Mouse (Mus musculus) monocyte, adult 2 months (primary cell): ENCODE results near the gene Tspear.
"Not testable (repeated sequence)": the region's sequence is repeated elsewhere in the genome, so short reads cannot be mapped to it uniquely, and the experiment has no call there.

ENCODE experiments used
- DNase-seq, 2 experiments: peaks; one replicate each; pipeline ENCODE4 v3.0.0; 2022; ENCODE audit warnings: low spot score in 2 of 2, low read depth in 1 of 2

Tspear gene

DNA sequence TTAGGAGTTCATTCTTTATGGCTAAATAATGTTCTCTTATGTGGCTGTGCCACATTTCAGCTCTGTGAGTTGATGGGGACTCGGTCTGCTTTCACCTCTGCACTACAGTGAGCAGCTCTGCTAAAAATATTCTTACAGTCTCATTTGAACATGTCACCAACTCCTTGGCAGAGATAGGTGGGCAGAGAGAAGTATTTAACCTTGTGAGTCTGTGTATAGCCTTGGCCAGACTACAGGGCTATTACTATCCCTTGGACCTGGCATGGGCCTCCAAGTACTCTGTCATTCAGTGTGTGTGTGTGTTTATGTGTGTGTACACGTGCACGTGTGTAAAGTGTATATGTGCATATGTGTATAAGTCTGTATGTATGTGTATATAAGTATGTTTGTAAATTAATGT, 97.0 kb downstream of the Tspear start:
- not testable (repeated sequence) for DNase-seq

DNA sequence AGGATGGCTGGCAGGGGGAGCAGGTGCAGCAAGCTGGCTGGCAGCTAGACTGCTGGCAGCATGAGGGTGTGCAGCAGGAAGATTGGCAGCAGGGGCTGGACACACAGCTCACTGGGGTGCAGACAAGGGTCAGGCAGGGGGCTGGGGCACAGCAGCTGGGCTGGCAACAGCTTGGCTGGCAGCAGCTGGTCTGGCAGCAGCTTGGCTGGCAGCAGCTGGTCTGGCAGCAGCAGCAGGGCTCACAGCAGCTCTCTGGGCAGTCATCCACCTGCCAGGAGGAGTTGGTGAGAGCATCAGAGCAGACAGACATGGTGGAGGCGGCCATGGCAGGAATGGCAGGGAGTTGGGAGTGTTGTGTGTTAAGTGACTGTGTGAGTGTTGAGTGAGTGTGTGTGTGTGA, 101.5 kb downstream of the Tspear start, which contains the start of gene Gm7137:
Gm7137 (minus strand) TSS at position 325 of the 400 bp plus-strand sequence.
- DNase-seq = not testable (repeated sequence)

DNA sequence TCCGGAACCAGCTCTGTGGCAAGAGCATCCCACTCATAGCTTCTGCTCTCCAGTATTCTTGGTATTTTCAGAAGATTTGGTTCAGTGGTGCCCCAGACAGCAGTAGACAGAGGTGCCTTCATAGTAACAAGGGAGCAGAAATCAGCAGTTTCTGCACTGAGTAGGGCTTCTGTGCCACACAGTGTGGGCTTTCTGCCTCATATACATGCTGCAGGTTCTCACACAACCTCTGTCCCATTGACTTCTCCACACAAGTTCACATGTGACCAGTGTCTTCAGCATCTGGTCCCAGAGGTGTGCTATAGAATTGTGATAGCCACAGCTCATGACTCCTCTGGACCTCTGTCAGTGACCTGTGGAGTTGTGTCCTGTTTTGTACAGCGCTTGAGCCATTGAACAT, 102.3 kb downstream of the Tspear start:
- DNase-seq = no peak

DNA sequence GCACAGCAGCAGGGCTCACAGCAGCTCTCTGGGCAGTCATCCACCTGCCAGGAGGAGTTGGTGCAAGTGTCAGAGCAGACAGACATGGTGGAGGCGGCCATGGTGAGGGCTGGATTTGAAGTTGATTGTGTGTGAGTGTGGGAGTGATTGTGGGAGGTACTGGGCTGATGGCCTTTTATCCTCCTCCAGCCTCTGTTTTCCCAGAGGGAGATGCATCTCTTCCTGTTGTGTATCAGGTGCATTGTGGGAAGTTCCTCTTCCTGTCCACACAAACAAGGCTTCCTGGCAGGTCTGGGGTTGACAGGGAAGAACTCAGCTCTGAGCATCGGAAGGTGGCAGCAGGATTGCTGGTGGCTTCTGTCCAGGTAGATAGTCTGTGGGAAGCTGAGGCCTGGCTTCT, 108.6 kb downstream of the Tspear start, which contains the start of gene Gm9639:
Gm9639 (minus strand) TSS at position 101 of the 400 bp plus-strand sequence.
- DNase-seq = no peak

DNA sequence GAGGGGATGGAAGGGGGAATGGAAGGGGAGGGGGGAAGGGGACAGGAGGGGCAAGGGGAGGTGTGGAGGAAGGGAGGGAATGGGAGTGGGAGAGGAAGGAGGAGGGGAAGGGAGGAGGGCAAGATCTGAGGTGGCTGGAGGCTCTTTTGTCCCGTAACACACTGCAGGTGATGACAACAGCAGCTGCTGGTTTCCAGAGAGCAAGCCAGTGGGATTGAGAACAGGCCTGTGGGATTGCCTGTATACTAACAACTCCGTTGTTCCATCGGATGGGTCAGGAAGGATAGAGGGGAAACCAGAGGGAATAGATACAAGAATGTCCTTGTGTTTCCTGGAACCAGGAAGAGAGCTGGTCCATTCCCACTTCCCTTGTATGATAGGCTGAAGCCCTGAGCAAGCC, 111.3 kb downstream of the Tspear start:
- DNase-seq = no peak

DNA sequence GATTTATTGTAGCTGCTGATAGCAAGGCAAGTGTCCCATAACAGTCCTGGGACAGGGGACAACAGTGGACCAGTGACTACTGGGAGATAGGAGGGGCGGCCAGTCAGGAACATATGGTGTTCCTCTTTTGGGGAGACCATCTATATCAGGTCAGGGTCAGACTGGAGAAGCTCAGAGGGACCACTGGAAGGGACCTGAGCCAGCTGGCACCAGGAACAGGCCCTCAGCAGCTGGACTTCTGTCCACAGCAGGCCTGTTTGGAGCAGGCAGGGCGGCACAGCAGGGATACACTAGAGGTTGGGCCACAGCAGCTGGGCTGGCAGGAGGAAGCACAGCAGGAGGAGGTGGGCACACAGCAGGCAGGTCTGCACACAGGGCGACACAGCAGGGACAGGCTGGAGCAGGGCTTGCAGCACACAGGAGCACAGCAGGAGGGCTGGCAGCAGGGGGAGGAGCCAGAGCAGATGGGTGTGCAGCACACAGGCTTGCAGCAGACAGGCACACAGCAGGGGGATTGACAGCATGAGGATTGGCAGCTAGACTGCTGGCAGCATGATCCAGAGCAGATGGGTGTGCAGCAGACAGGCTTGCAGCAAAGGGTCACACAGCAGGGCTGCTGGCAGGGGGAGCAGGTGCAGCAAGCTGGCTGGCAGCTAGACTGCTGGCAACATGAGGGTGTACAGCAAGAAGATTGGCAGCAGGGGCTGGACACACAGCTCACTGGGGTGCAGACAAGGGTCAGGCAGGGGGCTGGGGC, 112.0 kb downstream of the Tspear start:
- not testable (repeated sequence) for DNase-seq

DNA sequence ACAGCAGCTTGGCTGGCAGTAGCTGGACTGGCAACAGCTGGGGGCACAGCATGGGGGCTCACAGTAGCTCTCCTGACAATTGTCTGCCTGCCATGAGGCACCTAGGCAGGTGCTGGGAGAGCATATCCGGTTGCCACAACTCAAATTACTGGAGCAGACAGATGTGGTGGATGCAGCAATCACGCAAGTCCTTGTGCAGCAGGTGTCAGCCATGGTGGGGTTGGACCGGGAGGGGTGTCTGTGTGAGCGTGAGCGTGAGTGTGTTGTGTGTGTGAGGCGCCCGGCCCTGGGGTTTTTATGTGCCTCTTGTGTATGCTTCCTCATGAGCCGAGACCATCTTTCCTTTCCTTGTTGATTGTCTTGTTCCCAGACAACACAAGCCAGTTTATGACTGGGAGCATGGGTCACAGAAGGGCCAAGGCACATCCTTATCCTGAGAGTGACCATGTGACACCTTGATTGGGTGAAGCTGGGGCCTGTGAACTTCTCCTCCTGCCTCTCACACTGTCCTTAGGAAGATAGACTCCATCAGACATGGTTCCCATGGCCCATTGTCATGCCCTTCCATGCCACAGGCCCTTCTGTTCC, 112.6 kb downstream of the Tspear start, which contains the start of gene Gm19668:
Gm19668 (minus strand) TSS at position 213 of the 588 bp plus-strand sequence.
- DNase-seq = no peak

DNA sequence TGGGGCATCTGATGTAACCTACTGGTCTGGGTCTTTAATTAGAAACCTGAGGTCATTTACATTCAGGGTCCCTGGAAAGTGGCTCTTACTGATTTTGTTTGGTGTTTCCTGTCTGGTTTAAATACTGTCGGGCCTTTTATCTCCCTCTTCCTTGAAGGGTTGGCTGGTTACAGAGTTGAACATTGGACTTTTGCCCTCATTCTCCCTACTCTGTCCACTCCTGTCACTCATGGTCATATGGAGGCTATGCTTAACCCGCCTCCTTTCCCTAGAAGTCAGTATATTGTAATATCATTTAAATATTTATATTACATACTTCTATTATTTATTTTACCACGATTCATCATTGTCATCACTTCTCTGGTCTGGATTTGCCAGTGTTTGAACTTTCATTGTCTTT, 117.7 kb downstream of the Tspear start:
- no peak for DNase-seq

DNA sequence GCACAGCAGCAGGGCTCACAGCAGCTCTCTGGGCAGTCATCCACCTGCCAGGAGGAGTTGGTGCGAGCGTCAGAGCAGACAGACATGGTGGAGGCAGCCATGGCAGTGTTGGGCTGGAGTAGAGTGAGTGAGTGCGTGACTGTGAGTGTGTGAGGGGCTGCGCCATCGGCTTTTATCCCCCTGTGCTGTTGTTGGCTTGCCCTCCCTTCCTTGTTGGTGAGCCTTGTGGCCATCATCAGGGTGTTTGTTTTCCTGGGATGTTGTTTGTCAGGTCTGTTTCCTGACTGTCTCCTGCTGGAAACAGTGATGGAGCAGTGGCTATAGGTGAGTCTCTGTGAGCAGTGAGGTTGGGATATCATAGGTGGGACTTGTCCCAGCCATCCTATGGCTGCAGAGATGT, 125.4 kb downstream of the Tspear start, which contains the start of gene Gm9507:
Gm9507 (minus strand) TSS at position 101 of the 400 bp plus-strand sequence.
- no peak for DNase-seq

DNA sequence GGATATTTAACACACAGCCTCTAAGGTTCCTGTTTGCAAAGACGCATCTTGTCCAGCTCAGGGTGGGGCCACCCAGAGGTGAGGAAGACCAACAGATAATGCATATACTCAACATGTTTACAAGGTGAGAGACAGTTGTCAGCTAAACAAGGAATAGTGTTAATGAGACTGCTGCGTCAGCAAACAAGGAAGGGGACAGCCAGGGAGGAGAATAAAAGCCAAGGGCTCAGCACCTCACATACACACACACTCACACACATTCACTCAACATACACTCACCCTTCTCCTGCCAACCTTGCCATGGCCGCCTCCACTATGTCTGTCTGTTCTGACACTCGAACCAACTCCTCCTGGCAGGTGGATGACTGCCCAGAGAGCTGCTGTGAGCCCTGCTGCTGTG, 128.0 kb downstream of the Tspear start, which contains the start of gene Gm2696:
Gm2696 (plus strand) TSS at position 301 of the 400 bp plus-strand sequence.
- DNase-seq = no peak

DNA sequence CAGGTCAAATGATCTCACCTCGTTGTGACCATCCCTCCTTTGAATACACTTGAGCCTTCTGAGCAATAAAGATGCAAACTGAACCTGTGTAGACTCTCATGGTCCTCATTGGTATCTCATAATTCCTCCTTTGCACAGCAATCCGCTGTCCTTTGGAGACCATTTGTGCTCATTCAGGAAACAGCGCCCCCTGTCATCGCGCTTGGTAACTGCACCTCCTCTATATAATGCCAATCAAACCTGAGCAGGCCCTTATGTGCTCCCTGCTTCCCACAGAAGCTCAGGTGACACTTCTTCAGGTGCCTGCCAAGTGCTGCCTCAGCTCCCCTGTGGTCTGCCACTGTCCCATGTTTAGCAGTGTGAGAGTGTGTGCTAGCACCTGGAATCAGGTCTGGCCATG, 129.1 kb downstream of the Tspear start:
- no peak for DNase-seq

DNA sequence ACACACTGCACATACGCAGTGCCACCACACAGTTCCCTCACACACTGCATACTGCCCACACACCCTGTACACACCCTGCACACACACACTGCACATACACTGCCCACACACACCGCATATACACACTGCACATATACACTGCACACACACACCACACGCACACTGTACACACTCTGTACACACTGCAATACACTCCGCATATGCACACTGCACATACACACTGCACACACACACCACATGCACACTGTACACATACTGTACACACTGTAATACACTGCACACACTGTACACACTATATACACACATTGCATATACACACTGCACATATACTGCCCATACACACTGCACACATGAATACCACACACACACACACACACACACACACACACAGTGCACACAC, 132.2 kb downstream of the Tspear start:
- DNase-seq = no peak

DNA sequence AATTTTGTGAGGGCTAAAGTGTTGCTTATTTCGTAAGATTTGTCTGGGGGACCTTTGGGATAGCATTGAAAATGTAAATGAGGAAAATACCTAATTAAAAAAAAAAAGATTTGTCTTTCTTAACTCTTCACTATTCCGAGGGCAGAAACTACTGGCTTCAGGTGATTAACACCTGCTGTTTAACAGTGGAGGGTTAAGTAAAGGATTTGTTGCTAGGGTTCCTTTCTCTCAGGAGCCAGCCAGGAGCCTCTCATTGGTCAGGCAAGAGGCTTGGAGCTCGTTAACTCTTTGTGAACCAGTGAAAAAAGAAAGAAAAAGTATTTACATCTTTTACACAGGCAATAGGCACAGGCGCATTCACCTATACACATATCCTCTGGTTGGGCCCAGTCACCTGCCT, 132.8 kb downstream of the Tspear start:
- DNase-seq = no peak

DNA sequence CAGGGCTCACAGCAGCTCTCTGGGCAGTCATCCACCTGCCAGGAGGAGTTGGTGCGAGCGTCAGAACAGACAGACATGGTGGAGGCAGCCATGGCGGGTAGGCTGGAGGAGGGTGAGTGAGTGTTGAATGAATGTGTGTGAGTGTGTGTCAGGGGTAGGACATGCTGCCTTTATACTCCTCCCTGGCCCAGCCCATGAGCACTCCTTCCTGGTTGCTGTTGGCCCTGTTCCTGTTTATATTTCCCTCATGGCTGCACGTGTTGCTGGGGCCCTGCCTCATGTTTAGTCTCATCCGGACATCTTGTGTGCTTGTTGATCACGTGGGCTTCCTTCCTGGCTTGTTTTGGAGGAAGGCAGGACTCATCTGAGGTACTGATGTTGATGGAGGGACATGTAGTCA, 140.6 kb downstream of the Tspear start, which contains the start of gene Krtap10-4:
Krtap10-4 (minus strand) TSS at position 145 of the 400 bp plus-strand sequence.
- DNase-seq = no peak

DNA sequence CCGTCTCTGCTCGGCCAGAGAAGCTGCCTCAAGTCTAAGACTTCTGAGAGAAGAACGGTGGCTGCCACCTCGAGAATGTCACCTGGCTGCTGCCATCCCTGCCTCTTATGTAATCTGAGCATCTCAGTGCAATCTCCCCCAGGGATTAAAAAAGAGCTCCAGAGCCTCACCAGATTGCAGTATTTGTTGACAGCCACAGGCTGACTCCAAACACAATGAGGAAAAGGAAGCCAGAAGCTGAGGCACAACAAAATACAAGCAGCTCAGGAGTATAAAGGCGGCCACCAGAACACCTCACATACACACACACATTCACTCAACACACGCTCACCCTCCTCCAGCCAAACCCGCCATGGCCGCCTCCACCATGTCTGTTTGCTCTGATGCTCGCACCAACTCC, 149.3 kb downstream of the Tspear start, which contains the start of gene Krtap10-10:
Krtap10-10 (plus strand) TSS at position 301 of the 400 bp plus-strand sequence.
- DNase-seq = no peak

DNA sequence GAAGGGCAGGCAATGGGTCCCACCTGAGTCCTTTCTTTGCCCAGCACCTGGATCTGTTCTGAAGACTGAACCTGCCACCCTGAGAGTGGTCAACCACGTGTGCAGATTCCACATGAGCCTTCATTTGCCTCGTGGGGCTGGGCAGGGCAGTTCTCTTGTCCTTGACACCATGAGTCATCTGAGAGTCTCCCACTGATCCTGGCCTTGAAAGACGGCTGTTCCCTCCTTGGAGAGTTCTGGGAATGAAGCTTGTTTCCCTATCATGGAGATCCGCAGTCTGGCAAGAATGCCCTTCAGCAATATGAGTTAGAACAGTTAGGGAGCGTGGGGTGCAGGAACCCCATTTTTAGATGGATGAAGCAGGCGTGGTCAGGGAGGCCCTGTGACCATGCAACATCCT, 152.6 kb downstream of the Tspear start:
- no peak for DNase-seq

DNA sequence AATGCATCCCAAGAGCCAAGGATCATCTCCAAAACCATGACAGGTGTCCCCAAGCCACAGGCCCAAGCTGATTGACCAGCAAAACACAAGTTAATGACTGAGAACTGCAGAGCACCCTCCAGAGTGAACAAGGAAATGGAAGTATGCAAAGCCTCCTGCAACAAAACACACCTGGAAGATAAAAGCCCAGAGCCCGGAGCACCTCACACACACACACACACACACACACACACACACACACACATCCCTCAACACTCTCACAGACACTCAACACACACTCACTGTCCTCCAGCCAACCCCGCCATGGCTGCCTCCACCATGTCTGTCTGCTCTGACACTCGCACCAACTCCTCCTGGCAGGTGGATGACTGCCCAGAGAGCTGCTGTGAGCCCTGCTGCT, 160.1 kb downstream of the Tspear start, which contains the start of gene Gm36176:
Gm36176 (plus strand) TSS at position 301 of the 400 bp plus-strand sequence.
- DNase-seq = no peak

DNA sequence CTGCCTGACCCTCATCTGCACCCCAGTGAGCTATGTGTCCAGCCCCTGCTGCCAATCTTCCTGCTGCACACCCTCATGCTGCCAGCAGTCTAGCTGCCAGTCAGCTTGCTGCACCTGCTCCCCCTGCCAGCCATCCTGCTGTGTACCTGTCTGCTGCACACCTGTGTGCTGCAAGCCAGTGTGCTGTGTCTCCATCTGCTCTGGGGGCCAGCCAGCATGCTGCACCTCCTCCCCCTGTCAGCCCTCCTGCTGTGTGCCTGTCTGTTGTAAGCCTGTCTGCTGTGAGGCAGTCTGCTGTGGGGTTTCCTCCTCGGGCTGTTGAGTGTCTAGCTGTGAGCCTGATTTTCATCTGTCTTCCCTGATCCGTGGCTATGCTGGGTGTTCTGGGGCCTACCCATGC, 160.6 kb downstream of the Tspear start:
- no peak for DNase-seq

DNA sequence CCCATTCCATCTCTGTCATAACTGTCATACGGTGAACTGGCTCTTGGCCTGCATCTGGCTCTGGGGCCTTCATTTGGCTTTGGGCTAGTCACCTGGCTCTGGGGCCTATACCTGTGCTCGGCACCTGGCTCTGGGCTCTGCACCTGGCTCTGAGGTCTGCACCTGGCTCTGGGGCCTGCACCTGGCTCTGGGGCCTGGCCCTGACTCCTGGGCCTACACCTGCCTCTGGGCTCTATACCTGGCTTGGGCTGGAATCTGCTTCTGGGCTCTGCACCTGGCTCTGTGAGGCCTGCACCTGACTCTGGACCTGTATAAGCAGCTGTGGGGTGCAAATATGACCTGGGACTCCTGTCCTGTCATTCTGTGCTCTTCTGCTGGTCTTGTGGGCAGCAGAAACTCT, 161.2 kb downstream of the Tspear start:
- no peak for DNase-seq

DNA sequence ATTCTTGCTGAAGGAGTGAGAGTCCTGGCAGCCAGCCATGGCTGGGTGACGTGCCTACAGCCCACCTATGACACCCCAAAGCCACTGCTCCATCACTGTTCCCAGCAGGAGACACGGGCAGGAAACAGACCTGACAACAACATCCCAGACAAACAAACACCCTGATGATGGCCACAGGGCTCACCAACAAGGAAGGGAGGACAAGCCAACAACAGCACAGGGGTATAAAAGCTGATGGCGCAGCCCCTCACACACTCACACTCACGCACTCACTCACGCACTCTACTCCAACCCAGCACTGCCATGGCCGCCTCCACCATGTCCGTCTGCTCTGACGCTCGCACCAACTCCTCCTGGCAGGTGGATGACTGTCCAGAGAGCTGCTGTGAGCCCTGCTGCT, 166.2 kb downstream of the Tspear start, which contains the start of gene Gm10318:
Gm10318 (plus strand) TSS at position 301 of the 400 bp plus-strand sequence.
- DNase-seq = no peak

DNA sequence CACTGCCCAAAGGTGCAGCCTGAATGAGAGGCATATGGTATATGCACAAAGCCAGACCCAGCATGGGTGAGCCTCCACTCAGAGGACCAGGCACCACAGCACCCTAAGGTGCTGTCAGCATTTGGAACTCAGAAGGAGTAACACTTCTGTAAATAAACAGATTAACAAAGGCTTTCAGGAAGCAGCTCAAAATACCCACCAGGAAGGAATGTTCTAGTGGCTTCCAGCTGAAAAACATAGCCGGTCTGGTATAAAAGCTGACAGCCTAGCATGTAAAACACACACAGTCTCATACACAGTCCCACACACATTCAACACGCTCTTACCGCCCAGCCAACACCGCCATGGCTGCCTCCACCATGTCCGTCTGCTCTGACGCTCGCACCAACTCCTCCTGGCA, 175.3 kb downstream of the Tspear start, which contains the start of gene Gm3285:
Gm3285 (plus strand) TSS at position 301 of the 400 bp plus-strand sequence.
- no peak for DNase-seq
